Mouse (Mus musculus): ENCODE results near the gene Hnrnph2. TPM values are rescaled to one million over a fixed set of nuclear protein-coding genes. Genes with fewer than 3 reads are reported as not detected.
A peak's percentile ranks its signal among the peaks of the same experiment; 100 is the strongest.

The Hnrnph2 gene
- polyA plus RNA-seq, 1 experiment from 2014 or later, result 144 TPM

GRCm38 (mm10) chrX:134648031-134648692 is 47.2 kb downstream of the Hnrnph2 start:
- Histone ChIP-seq H3K4me2 (ENCODE audit: low read depth, severe bottlenecking) (no peak overlapping the region), H3K4me3 (ENCODE audit: low read depth, low read length) (no peak overlapping the region), H3K36me3 (ENCODE audit: control insufficient read depth, insufficient read depth, low read length) (no peaks in the 10 kb centered on the region), H3K9me3 (ENCODE audit: control insufficient read depth, low read length) (no peaks in the 10 kb centered on the region), H3K27ac (replicated peaks; ENCODE audit: low read depth, low read length) (no peak overlapping the region), H3K27me3 (ENCODE audit: control insufficient read depth, insufficient read depth, low read length) (no peaks in the 10 kb centered on the region), H3K9ac (ENCODE audit: low read length) (no peak overlapping the region), H3K4me1 (ENCODE audit: control insufficient read depth, insufficient read depth, low read length) (no peaks in the 10 kb centered on the region)
- DNase-seq (ENCODE audit: low spot score) (peak; percentile 89), ATAC-seq (ENCODE audit: insufficient number of reproducible peaks, low FRiP score, low TSS enrichment, low read depth) (0 out of 2 replicates have a peak, but pooled peaks have one; percentile 47)
- WGBS, result 20% methylated on average over 11 of the region's 11 CpGs

- no peak overlapping the region for H3K4me3 ChIP-seq (ENCODE audit: low read depth, low read length)
- no peak overlapping the region for H3K9ac ChIP-seq (ENCODE audit: low read length)
- no peaks in the 10 kb centered on the region for H3K9me3 ChIP-seq (ENCODE audit: control insufficient read depth, low read length)
- ATAC-seq (ENCODE audit: insufficient number of reproducible peaks, low FRiP score, low TSS enrichment, low read depth) (no peak), DNase-seq (ENCODE audit: low spot score) (no peak)
- H3K4me2 ChIP-seq (ENCODE audit: low read depth, severe bottlenecking), result no peak overlapping the region
- no peak overlapping the region for H3K27ac ChIP-seq (replicated peaks; ENCODE audit: low read depth, low read length)
- 85% methylated on average over 1 of the region's 1 CpGs for WGBS
- H3K36me3 ChIP-seq (ENCODE audit: control insufficient read depth, insufficient read depth, low read length), result no peaks in the 10 kb centered on the region
- no peaks in the 10 kb centered on the region for H3K27me3 ChIP-seq (ENCODE audit: control insufficient read depth, insufficient read depth, low read length)
- no peaks in the 10 kb centered on the region for H3K4me1 ChIP-seq (ENCODE audit: control insufficient read depth, insufficient read depth, low read length)
These were observed 51.1 kb downstream of the Hnrnph2 start for GRCm38 (mm10) chrX:134652061-134652460.

Other genes starting within 250 kb of the Hnrnph2 start
- gene Drp2, start 196.6 kb upstream of the Hnrnph2 start, polyA plus RNA-seq (2014; fragmentation: Nextera tagmentation; extraction: Ambion mirVana), result 1.9 and 2.3 TPM in 2 replicates
- gene Taf7l, start 124.7 kb upstream of the Hnrnph2 start, polyA plus RNA-seq (2014; fragmentation: Nextera tagmentation; extraction: Ambion mirVana), result not detected in 2 replicates
- 79.4 and 81.4 TPM in 2 replicates for gene Timm8a1, start 59.3 kb upstream of the Hnrnph2 start, polyA plus RNA-seq (2014; fragmentation: Nextera tagmentation; extraction: Ambion mirVana)
- gene Btk, start 17.6 kb upstream of the Hnrnph2 start, polyA plus RNA-seq (2014; fragmentation: Nextera tagmentation; extraction: Ambion mirVana), result 0.93 and 1.2 TPM in 2 replicates
- gene Rpl36a, start 15.5 kb upstream of the Hnrnph2 start, polyA plus RNA-seq (2014; fragmentation: Nextera tagmentation; extraction: Ambion mirVana), result 425 and 470 TPM in 2 replicates
- gene Gla, start 54 bp upstream of the Hnrnph2 start, polyA plus RNA-seq (2014; fragmentation: Nextera tagmentation; extraction: Ambion mirVana), result 4.0 and 5.1 TPM in 2 replicates
- gene Armcx4, start 85.3 kb downstream of the Hnrnph2 start, polyA plus RNA-seq (2014; fragmentation: Nextera tagmentation; extraction: Ambion mirVana), result 6.3 and 6.9 TPM in 2 replicates
- gene Armcx1, start 116.8 kb downstream of the Hnrnph2 start, polyA plus RNA-seq (2014; fragmentation: Nextera tagmentation; extraction: Ambion mirVana), result 44.3 and 47.1 TPM in 2 replicates
- 21.6 and 25.9 TPM in 2 replicates for gene Armcx6, start 150.2 kb downstream of the Hnrnph2 start, polyA plus RNA-seq (2014; fragmentation: Nextera tagmentation; extraction: Ambion mirVana)
- 51.9 and 55.2 TPM in 2 replicates for gene Armcx3, start 155.4 kb downstream of the Hnrnph2 start, polyA plus RNA-seq (2014; fragmentation: Nextera tagmentation; extraction: Ambion mirVana)
- gene Armcx2, start 208.0 kb downstream of the Hnrnph2 start, polyA plus RNA-seq (2014; fragmentation: Nextera tagmentation; extraction: Ambion mirVana), result 81.1 and 85.9 TPM in 2 replicates